Mouse (Mus musculus): Measurements from ENCODE around the gene Arid5a. TPM values are rescaled to one million over a fixed set of nuclear protein-coding genes. Genes with fewer than 3 reads are reported as not detected.

Arid5a gene
- polyA plus RNA-seq, 1 experiment from 2014 or later, result 6.3 TPM

DNA sequence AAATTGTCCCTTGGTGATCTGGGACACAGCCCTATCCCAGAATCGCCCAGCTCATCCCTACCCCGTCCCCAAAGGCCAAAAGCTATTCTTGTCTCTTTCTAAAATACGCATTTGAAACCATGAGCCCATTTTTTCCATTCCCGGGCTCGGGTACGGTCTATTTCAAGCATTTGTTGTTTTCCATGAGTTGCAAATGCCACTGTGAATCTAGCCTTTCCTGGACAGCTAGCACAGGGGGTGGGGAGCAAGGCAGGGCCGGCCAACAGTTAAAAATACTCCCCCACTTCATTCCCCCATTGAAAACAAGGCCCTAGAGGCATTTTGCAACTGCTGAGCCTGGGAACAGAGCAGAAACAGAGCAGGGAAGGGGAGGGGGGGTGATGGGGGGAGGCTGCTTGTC lies 2.8 kb upstream of the Arid5a start:
- Histone ChIP-seq H3K4me3 (ENCODE audit: low read depth, low read length) (no peak overlapping the region), H3K4me2 (ENCODE audit: low read depth, low read length) (no peak overlapping the region), H3K27ac (ENCODE audit: low read depth) (no peak overlapping the region), H3K36me3 (replicated peaks; ENCODE audit: insufficient read depth, low read length) (no peaks in the 10 kb centered on the region), H3K9me3 (ENCODE audit: low read length) (no peaks in the 10 kb centered on the region), H3K27me3 (ENCODE audit: insufficient read depth, low read length) (peaks cover 20% of the 10 kb centered on the region), H3K9ac (replicated peaks) (no peak overlapping the region), H3K4me1 (ENCODE audit: insufficient read depth) (peaks cover 15% of the 10 kb centered on the region)
- DNase-seq (no peak), ATAC-seq (no peak)
- TF ChIP-seq CTCF (IDR thresholded peaks at IDR 0.05; ENCODE audit: low read depth), result no peak
- no peak for TF ChIP-seq EP300 (IDR thresholded peaks at IDR 0.05; ENCODE audit: low read depth)
- WGBS (ENCODE audit: insufficient replicate concordance), result 59% methylated on average over 7 of the region's 7 CpGs

DNA sequence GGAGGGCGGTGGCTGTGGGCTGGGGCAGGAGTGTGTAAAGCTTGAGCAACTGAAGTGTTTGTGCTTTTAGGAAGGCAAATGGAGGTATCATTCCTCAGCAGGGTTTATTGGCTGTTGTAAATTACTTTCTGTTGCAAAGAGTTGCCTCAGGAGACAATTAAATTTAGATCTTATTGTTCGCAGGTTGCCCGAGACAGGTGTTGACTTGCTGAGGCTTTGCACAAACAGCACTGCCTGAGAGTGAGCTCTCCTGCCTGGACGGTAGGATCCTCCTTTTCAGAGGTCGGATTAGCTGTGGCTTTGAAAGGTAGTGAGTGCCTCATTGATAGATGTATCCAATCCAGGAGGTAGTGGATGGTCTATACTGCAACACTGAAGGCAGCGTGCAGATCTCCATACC lies 1.4 kb upstream of the Arid5a start:
- Histone ChIP-seq H3K27ac (ENCODE audit: low read depth) (no peak overlapping the region), H3K4me3 (ENCODE audit: low read depth, low read length) (no peak overlapping the region), H3K36me3 (replicated peaks; ENCODE audit: insufficient read depth, low read length) (no peaks in the 10 kb centered on the region), H3K9ac (replicated peaks) (no peak overlapping the region), H3K4me2 (ENCODE audit: low read depth, low read length) (no peak overlapping the region), H3K9me3 (ENCODE audit: low read length) (no peaks in the 10 kb centered on the region), H3K4me1 (ENCODE audit: insufficient read depth) (peaks cover 21% of the 10 kb centered on the region), H3K27me3 (ENCODE audit: insufficient read depth, low read length) (peaks cover 17% of the 10 kb centered on the region)
- WGBS (ENCODE audit: insufficient replicate concordance), result 75% methylated on average over 6 of the region's 6 CpGs
- TF ChIP-seq EP300 (IDR thresholded peaks at IDR 0.05; ENCODE audit: low read depth) (no peak), CTCF (IDR thresholded peaks at IDR 0.05; ENCODE audit: low read depth) (no peak)
- no peak for DNase-seq
- no peak for ATAC-seq

DNA sequence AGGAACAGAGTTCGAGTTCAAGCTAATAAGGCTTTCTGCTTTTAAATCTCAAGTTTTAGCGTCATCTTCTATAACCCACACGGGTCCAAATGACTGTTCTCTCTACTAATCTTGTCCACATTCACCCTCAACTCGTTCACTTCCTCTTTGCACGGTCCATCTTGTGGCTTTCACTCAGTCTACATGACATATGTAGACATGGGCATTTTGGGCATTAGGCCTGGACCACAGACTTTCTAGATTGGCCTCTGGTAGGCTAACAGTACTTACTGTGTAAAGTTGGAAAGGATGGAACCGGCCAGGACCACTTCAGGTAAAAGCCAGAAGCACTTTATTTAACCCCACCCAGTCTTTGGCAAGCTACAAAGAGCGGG lies 425 bp upstream of the Arid5a start:
- 37% methylated on average over 7 of the region's 7 CpGs for WGBS (ENCODE audit: insufficient replicate concordance)
- peaks cover 16% of the 10 kb centered on the region for H3K27me3 ChIP-seq (ENCODE audit: insufficient read depth, low read length)
- TF ChIP-seq EP300 (IDR thresholded peaks at IDR 0.05; ENCODE audit: low read depth), result no peak
- TF ChIP-seq CTCF (IDR thresholded peaks at IDR 0.05; ENCODE audit: low read depth), result no peak
- no peaks in the 10 kb centered on the region for H3K36me3 ChIP-seq (replicated peaks; ENCODE audit: insufficient read depth, low read length)
- no peak for DNase-seq
- no peak overlapping the region for H3K4me3 ChIP-seq (ENCODE audit: low read depth, low read length)
- no peaks in the 10 kb centered on the region for H3K9me3 ChIP-seq (ENCODE audit: low read length)
- ATAC-seq, result no peak
- H3K4me1 ChIP-seq (ENCODE audit: insufficient read depth), result peaks cover 21% of the 10 kb centered on the region
- peak overlapping the region; percentile 81 for H3K4me2 ChIP-seq (ENCODE audit: low read depth, low read length)
- no peak overlapping the region for H3K9ac ChIP-seq (replicated peaks)
- peak overlapping the region; percentile 44; the same call in 1 of the 2 replicates for H3K27ac ChIP-seq (ENCODE audit: low read depth)

DNA sequence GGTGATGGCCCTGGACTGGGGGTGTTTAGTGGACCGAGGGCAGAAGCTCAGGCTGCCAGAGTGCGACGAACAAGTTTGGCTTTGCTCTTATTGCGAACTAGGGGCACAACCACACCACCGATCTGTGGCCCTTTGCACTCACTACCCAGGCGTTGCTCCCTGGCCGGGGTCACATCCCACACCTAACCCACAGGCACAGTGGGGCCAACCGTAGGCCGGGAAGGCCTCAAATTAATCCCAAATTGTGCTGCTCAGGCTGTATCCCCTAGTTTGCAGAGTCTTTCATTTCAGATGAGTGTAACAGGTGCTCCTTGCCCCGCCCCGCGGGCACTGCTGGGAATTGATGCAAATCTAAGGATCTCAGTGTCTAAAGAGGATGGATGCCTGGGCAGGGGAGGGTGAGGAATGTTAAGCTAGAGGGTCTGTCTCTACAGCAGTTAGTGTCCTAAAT lies 943 bp downstream of the Arid5a start:
- peaks cover 5% of the 10 kb centered on the region; the same call in 1 of the 2 replicates for H3K27me3 ChIP-seq (ENCODE audit: insufficient read depth, low read length)
- 10% methylated on average over 12 of the region's 12 CpGs for WGBS (ENCODE audit: insufficient replicate concordance)
- H3K9me3 ChIP-seq (ENCODE audit: low read length), result no peaks in the 10 kb centered on the region
- H3K36me3 ChIP-seq (replicated peaks; ENCODE audit: insufficient read depth, low read length), result no peaks in the 10 kb centered on the region
- TF ChIP-seq CTCF (IDR thresholded peaks at IDR 0.05; ENCODE audit: low read depth) (no peak), EP300 (IDR thresholded peaks at IDR 0.05; ENCODE audit: low read depth) (no peak)
- peak overlapping the region; percentile 64 for H3K4me3 ChIP-seq (ENCODE audit: low read depth, low read length)
- ATAC-seq (no peak), DNase-seq (peak; percentile 49)
- peaks cover 14% of the 10 kb centered on the region for H3K4me1 ChIP-seq (ENCODE audit: insufficient read depth)
- peak overlapping the region; percentile 76 for H3K9ac ChIP-seq (replicated peaks)
- peak overlapping the region; percentile 81 for H3K4me2 ChIP-seq (ENCODE audit: low read depth, low read length)
- peak overlapping the region; percentile 89 for H3K27ac ChIP-seq (ENCODE audit: low read depth)

DNA sequence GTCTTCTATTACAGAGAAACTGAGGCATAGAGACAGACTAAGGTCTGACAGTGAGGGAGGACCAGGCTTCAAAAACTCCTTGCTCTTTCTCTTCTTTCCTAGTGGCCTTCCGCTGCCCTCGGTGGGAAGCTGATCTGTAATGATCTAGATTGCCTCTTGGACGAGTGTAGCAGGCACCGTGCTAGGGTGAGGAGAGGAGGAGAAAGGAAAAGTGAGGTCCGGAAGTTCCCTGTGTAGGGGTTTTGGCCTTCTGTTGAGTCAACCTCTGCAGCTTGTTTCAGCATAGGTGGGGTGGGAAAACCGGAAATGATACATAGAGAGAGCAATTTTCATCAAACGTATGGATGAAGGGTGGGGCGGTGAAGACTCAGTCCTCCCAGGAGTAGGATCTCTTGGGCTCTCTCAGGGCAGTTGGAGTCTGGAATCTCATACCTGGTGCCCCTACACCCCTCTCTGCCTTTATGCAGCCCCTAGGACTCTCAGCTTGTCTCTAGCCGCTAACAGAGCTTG lies 1.5 kb downstream of the Arid5a start:
- ATAC-seq (no peak), DNase-seq (no peak)
- Histone ChIP-seq H3K27me3 (ENCODE audit: insufficient read depth, low read length) (peaks cover under 1% of the 10 kb centered on the region; the same call in 1 of the 2 replicates), H3K27ac (ENCODE audit: low read depth) (peak overlapping the region; percentile 89), H3K36me3 (replicated peaks; ENCODE audit: insufficient read depth, low read length) (no peaks in the 10 kb centered on the region; the same call in 1 of the 2 replicates), H3K4me3 (ENCODE audit: low read depth, low read length) (peak overlapping the region; percentile 64), H3K9me3 (ENCODE audit: low read length) (no peaks in the 10 kb centered on the region), H3K4me2 (ENCODE audit: low read depth, low read length) (peak overlapping the region; percentile 81), H3K9ac (replicated peaks) (peak overlapping the region; percentile 76), H3K4me1 (ENCODE audit: insufficient read depth) (peaks cover 14% of the 10 kb centered on the region)
- TF ChIP-seq CTCF (IDR thresholded peaks at IDR 0.05; ENCODE audit: low read depth), result no peak
- 43% methylated on average over 9 of the region's 9 CpGs for WGBS (ENCODE audit: insufficient replicate concordance)

DNA sequence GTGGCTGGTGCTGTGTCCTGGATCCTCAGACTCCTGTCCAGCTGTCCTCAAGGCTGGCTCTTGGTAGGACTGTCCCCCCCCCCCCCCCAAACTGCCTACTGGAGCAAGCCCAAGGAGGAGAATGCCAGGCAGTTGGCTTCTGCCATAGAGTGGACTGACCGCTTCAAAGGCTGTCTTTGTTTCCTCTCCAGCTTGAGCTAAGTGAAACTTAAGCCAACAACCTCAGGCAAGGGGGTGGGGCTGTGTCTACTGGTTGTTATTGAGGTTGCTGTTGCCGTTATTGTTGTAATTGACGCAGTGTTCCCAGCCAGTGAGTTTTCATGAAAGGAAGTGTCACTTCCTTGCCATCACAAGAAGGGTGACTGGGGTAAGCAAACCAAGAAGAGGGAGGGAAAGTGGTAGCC lies 2.0 kb downstream of the Arid5a start:
- Histone ChIP-seq H3K27ac (ENCODE audit: low read depth) (peak overlapping the region; percentile 89), H3K27me3 (ENCODE audit: insufficient read depth, low read length) (no peaks in the 10 kb centered on the region; the same call in 1 of the 2 replicates), H3K36me3 (replicated peaks; ENCODE audit: insufficient read depth, low read length) (no peaks in the 10 kb centered on the region; the same call in 1 of the 2 replicates), H3K4me2 (ENCODE audit: low read depth, low read length) (peak overlapping the region; percentile 81), H3K4me1 (ENCODE audit: insufficient read depth) (peaks cover 14% of the 10 kb centered on the region), H3K4me3 (ENCODE audit: low read depth, low read length) (peak overlapping the region; percentile 64), H3K9ac (replicated peaks) (peak overlapping the region; percentile 76; the same call in 1 of the 2 replicates), H3K9me3 (ENCODE audit: low read length) (no peaks in the 10 kb centered on the region)
- TF ChIP-seq EP300 (IDR thresholded peaks at IDR 0.05; ENCODE audit: low read depth), result no peak
- no peak for TF ChIP-seq CTCF (IDR thresholded peaks at IDR 0.05; ENCODE audit: low read depth)
- DNase-seq, result peak; percentile 50
- ATAC-seq, result no peak
- WGBS (ENCODE audit: insufficient replicate concordance), result 30% methylated on average over 3 of the region's 3 CpGs
